Mouse (Mus musculus): ENCODE data around the gene Zcchc24. TPM values are rescaled to one million over a fixed set of nuclear protein-coding genes. Genes with fewer than 3 reads are reported as not detected.
A peak's percentile ranks its signal among the peaks of the same experiment; 100 is the strongest.

Zcchc24 gene
- polyA plus RNA-seq, 1 experiment, result 12.4 TPM

DNA sequence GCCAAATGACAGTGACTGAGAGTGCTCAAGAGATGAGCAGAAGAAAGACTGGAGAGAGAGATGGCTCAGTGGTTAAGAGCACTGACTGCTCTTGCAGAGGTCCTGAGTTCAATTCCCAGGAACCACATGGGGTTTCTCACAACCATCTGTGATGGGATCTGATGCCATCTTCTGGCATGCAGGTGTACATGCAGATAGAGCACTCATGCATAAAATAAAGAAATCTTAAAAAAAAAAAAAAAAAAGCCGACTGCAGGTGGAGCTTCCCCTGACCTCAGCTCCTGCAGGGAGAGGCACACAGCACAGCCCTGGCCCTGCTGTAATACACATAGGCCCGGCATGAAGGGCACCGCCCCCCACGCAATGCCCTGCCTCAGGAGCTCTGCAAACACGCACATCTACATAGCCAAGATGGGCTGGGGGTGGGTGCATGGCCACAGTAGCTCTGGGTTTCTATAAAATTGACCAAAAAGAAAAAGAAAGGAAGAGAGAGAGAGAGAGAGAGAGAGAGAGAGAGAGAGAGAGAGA is 26.9 kb downstream of the Zcchc24 start:
- H3K4me3 ChIP-seq (ENCODE audit: insufficient read depth, low read depth, low read length), result no peak overlapping the region
- H3K27me3 ChIP-seq (replicated peaks; ENCODE audit: control insufficient read depth, insufficient read depth, low read length), result no peaks in the 10 kb centered on the region
- DNase-seq, result no peak
- 64% methylated on average over 5 of the region's 5 CpGs for WGBS
- no peaks in the 10 kb centered on the region for H3K36me3 ChIP-seq (ENCODE audit: control insufficient read depth, insufficient read depth, low read length)
- TF ChIP-seq POLR2A (IDR thresholded peaks at IDR 0.05; ENCODE audit: low read depth, low read length) (no peak), CTCF (conservative IDR thresholded peaks at IDR 0.05; ENCODE audit: insufficient read depth, insufficient read length, low read depth, low read length) (no peak)
- H3K4me1 ChIP-seq (ENCODE audit: control insufficient read depth, insufficient read depth, low read length), result 0 out of 2 replicates have a peak, but pooled peaks cover 3% of the 10 kb centered on the region
- no peak overlapping the region for H3K27ac ChIP-seq (ENCODE audit: insufficient read depth, low read depth, low read length)

GRCm38 (mm10) chr14:25741211-25741610 is 27.6 kb downstream of the Zcchc24 start:
- no peak overlapping the region for H3K27ac ChIP-seq (ENCODE audit: insufficient read depth, low read depth, low read length)
- no peak overlapping the region for H3K4me3 ChIP-seq (ENCODE audit: insufficient read depth, low read depth, low read length)
- TF ChIP-seq CTCF (conservative IDR thresholded peaks at IDR 0.05; ENCODE audit: insufficient read depth, insufficient read length, low read depth, low read length) (no peak), POLR2A (IDR thresholded peaks at IDR 0.05; ENCODE audit: low read depth, low read length) (no peak)
- H3K36me3 ChIP-seq (ENCODE audit: control insufficient read depth, insufficient read depth, low read length), result no peaks in the 10 kb centered on the region
- no peaks in the 10 kb centered on the region for H3K27me3 ChIP-seq (replicated peaks; ENCODE audit: control insufficient read depth, insufficient read depth, low read length)
- DNase-seq, result no peak
- 63% methylated on average over 3 of the region's 3 CpGs for WGBS
- 0 out of 2 replicates have a peak, but pooled peaks cover 3% of the 10 kb centered on the region for H3K4me1 ChIP-seq (ENCODE audit: control insufficient read depth, insufficient read depth, low read length)

- 73% methylated on average over 4 of the region's 4 CpGs for WGBS
- Histone ChIP-seq H3K4me1 (ENCODE audit: control insufficient read depth, insufficient read depth, low read length) (0 out of 2 replicates have a peak, but pooled peaks cover 4% of the 10 kb centered on the region), H3K36me3 (ENCODE audit: control insufficient read depth, insufficient read depth, low read length) (no peaks in the 10 kb centered on the region), H3K27me3 (replicated peaks; ENCODE audit: control insufficient read depth, insufficient read depth, low read length) (no peaks in the 10 kb centered on the region), H3K4me3 (ENCODE audit: insufficient read depth, low read depth, low read length) (no peak overlapping the region), H3K27ac (ENCODE audit: insufficient read depth, low read depth, low read length) (no peak overlapping the region)
- no peak for DNase-seq
- no peak for TF ChIP-seq CTCF (conservative IDR thresholded peaks at IDR 0.05; ENCODE audit: insufficient read depth, insufficient read length, low read depth, low read length)
- no peak for TF ChIP-seq POLR2A (IDR thresholded peaks at IDR 0.05; ENCODE audit: low read depth, low read length)
Observed at GRCm38 (mm10) chr14:25739957-25740565, 28.8 kb downstream of the Zcchc24 start.

DNA sequence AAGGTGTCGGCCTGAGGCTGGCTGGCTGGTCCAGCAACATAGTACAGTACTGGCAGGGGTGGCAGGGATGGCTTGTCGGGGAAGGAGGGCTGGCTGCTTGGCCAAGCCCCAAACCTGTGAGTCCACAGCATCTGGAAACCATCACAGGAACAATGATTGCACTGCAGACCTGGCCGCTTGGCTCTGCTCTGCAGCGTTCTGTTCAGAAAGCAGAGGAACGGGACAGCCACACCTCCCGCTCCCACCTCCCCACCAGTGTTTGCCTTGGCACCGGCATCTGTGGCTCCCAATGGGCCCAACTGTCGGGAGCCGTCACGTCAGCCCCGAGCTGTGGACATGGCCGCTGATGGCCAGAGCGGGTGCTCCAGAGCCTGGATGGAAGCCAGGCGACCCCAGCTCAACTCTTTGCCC is 30.2 kb downstream of the Zcchc24 start:
- Histone ChIP-seq H3K36me3 (ENCODE audit: control insufficient read depth, insufficient read depth, low read length) (no peaks in the 10 kb centered on the region), H3K27me3 (replicated peaks; ENCODE audit: control insufficient read depth, insufficient read depth, low read length) (no peaks in the 10 kb centered on the region), H3K4me1 (ENCODE audit: control insufficient read depth, insufficient read depth, low read length) (0 out of 2 replicates have a peak, but pooled peaks cover 6% of the 10 kb centered on the region), H3K27ac (ENCODE audit: insufficient read depth, low read depth, low read length) (no peak overlapping the region), H3K4me3 (ENCODE audit: insufficient read depth, low read depth, low read length) (no peak overlapping the region)
- 39% methylated on average over 14 of the region's 14 CpGs for WGBS
- DNase-seq, result peak; percentile 29
- no peak for TF ChIP-seq POLR2A (IDR thresholded peaks at IDR 0.05; ENCODE audit: low read depth, low read length)
- TF ChIP-seq CTCF (conservative IDR thresholded peaks at IDR 0.05; ENCODE audit: insufficient read depth, insufficient read length, low read depth, low read length), result no peak

GRCm38 (mm10) chr14:25736589-25736988 is 32.2 kb downstream of the Zcchc24 start:
- Histone ChIP-seq H3K27me3 (replicated peaks; ENCODE audit: control insufficient read depth, insufficient read depth, low read length) (no peaks in the 10 kb centered on the region), H3K4me3 (ENCODE audit: insufficient read depth, low read depth, low read length) (no peak overlapping the region), H3K4me1 (ENCODE audit: control insufficient read depth, insufficient read depth, low read length) (0 out of 2 replicates have a peak, but pooled peaks cover 6% of the 10 kb centered on the region), H3K36me3 (ENCODE audit: control insufficient read depth, insufficient read depth, low read length) (no peaks in the 10 kb centered on the region), H3K27ac (ENCODE audit: insufficient read depth, low read depth, low read length) (no peak overlapping the region)
- DNase-seq, result peak; percentile 76
- 55% methylated on average over 6 of the region's 6 CpGs for WGBS
- TF ChIP-seq CTCF (conservative IDR thresholded peaks at IDR 0.05; ENCODE audit: insufficient read depth, insufficient read length, low read depth, low read length) (no peak), POLR2A (IDR thresholded peaks at IDR 0.05; ENCODE audit: low read depth, low read length) (no peak)

- DNase-seq, result no peak
- 71% methylated on average over 3 of the region's 3 CpGs for WGBS
- Histone ChIP-seq H3K36me3 (ENCODE audit: control insufficient read depth, insufficient read depth, low read length) (no peaks in the 10 kb centered on the region), H3K27me3 (replicated peaks; ENCODE audit: control insufficient read depth, insufficient read depth, low read length) (no peaks in the 10 kb centered on the region), H3K4me3 (ENCODE audit: insufficient read depth, low read depth, low read length) (no peak overlapping the region), H3K4me1 (ENCODE audit: control insufficient read depth, insufficient read depth, low read length) (0 out of 2 replicates have a peak, but pooled peaks cover 6% of the 10 kb centered on the region), H3K27ac (ENCODE audit: insufficient read depth, low read depth, low read length) (no peak overlapping the region)
- TF ChIP-seq CTCF (conservative IDR thresholded peaks at IDR 0.05; ENCODE audit: insufficient read depth, insufficient read length, low read depth, low read length) (no peak), POLR2A (IDR thresholded peaks at IDR 0.05; ENCODE audit: low read depth, low read length) (no peak)
Observed at GRCm38 (mm10) chr14:25736140-25736539, 32.7 kb downstream of the Zcchc24 start.

Measured in kidney, adult 2 months (tissue).